Mouse (Mus musculus): ENCODE data around the gene Mccc2. TPM values are rescaled to one million over a fixed set of nuclear protein-coding genes. Genes with fewer than 3 reads are reported as not detected.

Gene Mccc2
- polyA plus RNA-seq, 1 experiment from 2014 or later, result 9.5 TPM

GRCm38 (mm10) chr13:99967013-99967678 is 48.3 kb downstream of the Mccc2 start:
- no peaks in the 10 kb centered on the region for H3K79me2 ChIP-seq (ENCODE audit: inconsistent target)
- H3K36me3 ChIP-seq (ENCODE audit: inconsistent target), result no peaks in the 10 kb centered on the region
- no peak overlapping the region for H3K4me3 ChIP-seq (ENCODE audit: inconsistent target)
- H3K27ac ChIP-seq, result no peak overlapping the region
- 95% methylated on average over 11 of the region's 11 CpGs for WGBS (ENCODE audit: missing documents)

DNA sequence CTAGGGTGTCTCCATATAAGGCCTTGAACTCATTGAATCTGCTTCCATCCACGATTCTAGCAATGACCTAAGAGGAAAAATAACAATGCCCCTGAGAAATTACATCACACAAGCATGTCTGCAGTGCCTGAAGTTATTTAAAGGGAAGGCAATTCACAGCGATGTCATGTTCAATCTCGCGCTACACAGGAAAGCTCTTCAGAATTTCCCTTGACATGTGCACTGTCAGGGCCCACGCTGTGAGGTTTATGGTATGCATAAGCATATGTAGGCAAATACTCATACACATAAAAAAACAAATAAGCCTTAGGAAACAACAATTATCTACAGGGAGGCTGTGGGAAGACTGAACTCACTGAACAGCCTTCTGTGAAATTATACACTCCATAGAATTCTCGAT is 51.6 kb downstream of the Mccc2 start:
- no peaks in the 10 kb centered on the region for H3K79me2 ChIP-seq (ENCODE audit: inconsistent target)
- H3K36me3 ChIP-seq (ENCODE audit: inconsistent target), result no peaks in the 10 kb centered on the region
- no peak overlapping the region for H3K4me3 ChIP-seq (ENCODE audit: inconsistent target)
- H3K27ac ChIP-seq, result no peak overlapping the region
- 95% methylated on average over 6 of the region's 6 CpGs for WGBS (ENCODE audit: missing documents)

DNA sequence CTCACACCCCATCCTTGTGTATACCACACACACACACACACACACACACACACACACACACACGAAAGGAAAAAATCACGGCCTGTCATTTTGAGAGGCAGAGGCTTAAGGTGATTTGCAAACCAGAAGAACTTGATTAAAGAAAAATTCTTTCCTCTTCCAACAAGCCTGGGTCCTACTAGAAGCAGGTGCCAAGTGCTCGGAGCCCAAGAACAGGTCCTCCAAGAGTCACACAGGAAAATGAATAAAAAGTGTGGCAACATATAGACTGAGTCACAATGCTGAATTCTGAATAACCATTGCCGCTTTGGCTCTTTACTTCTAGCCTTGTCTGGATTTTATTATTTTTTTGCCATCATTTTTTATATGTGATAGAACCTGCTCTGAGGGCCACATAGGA is 53.8 kb downstream of the Mccc2 start:
- Histone ChIP-seq H3K79me2 (ENCODE audit: inconsistent target) (no peaks in the 10 kb centered on the region), H3K36me3 (ENCODE audit: inconsistent target) (no peaks in the 10 kb centered on the region), H3K4me3 (ENCODE audit: inconsistent target) (no peak overlapping the region), H3K27ac (no peak overlapping the region)
- WGBS (ENCODE audit: missing documents), result 100% methylated on average over 2 of the region's 4 CpGs

DNA sequence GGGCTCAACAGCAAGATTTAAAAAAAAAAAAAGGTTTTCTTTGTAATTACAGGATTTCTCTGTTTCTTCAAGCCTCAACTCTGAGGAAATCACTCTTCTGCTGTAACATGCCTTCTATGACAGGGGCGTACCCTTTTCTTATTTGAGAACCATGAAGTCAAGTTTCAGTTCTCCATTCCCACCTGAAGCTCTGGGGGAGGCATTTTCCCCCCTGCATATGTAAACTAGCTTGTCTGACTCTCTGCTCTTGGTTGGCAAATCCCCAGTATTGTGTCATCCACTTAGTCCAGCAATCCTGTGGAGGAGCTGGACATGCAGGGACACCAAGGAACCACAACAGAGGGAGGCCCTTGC is 59.9 kb downstream of the Mccc2 start:
- 0% methylated on average over 1 of the region's 1 CpGs for WGBS (ENCODE audit: missing documents)
- no peak overlapping the region for H3K27ac ChIP-seq
- no peaks in the 10 kb centered on the region for H3K36me3 ChIP-seq (ENCODE audit: inconsistent target)

DNA sequence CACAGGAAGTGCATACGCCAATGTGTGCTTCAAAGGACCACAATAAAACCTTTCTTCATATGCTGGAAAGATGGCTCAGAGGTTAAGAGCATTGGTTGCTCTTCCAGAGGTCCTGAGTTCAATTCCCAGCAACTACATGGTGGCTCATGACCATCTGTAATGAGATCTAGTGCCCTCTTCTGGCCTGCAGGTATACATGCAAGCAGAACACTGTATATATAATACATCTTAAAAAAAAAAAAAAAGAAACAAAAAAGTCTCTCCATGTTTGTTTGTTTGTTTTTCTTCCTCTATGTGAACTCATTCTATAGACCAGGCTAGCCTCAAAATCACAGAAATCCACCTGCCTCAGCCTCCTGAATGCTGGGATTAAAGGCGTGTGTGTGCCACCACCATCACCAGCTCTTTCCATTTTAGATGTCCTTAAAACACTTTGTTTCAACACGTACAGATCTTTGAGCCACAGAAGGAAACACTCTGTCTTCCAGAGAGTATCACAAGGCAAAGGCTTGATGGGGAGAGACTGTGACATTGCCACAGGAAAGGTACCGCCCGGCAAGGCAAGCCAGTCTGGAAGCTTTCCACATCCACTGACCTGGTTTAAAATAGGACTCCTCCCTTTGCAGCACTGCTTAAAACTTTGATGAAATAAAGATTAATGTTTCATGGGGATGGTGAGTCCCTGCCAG is 60.4 kb downstream of the Mccc2 start:
- 83% methylated on average over 5 of the region's 5 CpGs for WGBS (ENCODE audit: missing documents)
- Histone ChIP-seq H3K4me3 (ENCODE audit: inconsistent target) (no peak overlapping the region), H3K27ac (no peak overlapping the region), H3K36me3 (ENCODE audit: inconsistent target) (no peaks in the 10 kb centered on the region), H3K79me2 (ENCODE audit: inconsistent target) (no peaks in the 10 kb centered on the region)

More for the DNA sequence above, 59.9 kb downstream of the Mccc2 start:
- Histone ChIP-seq H3K4me3 (ENCODE audit: inconsistent target) (no peak overlapping the region), H3K79me2 (ENCODE audit: inconsistent target) (no peaks in the 10 kb centered on the region)

GRCm38 (mm10) chr13:99947417-99947816 is 68.0 kb downstream of the Mccc2 start:
- H3K27ac ChIP-seq, result no peak overlapping the region
- H3K79me2 ChIP-seq (ENCODE audit: inconsistent target), result no peaks in the 10 kb centered on the region
- no peak overlapping the region for H3K4me3 ChIP-seq (ENCODE audit: inconsistent target)
- no peaks in the 10 kb centered on the region for H3K36me3 ChIP-seq (ENCODE audit: inconsistent target)
- 90% methylated on average over 4 of the region's 4 CpGs for WGBS (ENCODE audit: missing documents)

GRCm38 (mm10) chr13:99943525-99943924 is 71.9 kb downstream of the Mccc2 start:
- H3K79me2 ChIP-seq (ENCODE audit: inconsistent target), result no peaks in the 10 kb centered on the region
- 100% methylated on average over 2 of the region's 2 CpGs for WGBS (ENCODE audit: missing documents)

DNA sequence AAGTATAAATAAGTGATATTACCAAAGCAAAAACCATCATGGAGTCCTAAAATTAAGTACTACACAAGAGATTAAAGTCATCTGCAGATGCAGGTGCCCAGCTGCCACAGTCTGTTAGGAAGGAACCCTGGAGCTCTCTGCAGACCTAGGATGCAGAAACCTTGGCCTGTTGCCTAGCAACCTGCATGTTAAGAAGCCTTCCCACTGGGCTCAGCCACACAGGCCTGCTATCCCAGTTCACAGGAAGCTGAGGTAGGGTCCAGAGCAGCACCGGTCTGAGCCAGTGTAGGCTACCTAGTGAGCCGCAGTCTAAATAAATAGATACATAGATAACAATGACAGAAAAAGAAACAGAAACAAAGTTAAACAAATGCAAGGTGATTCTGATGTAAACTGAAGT is 74.8 kb downstream of the Mccc2 start:
- H3K27ac ChIP-seq, result no peak overlapping the region
- no peak overlapping the region for H3K4me3 ChIP-seq (ENCODE audit: inconsistent target)
- WGBS (ENCODE audit: missing documents), result 71% methylated on average over 2 of the region's 2 CpGs
- H3K79me2 ChIP-seq (ENCODE audit: inconsistent target), result no peaks in the 10 kb centered on the region
- H3K36me3 ChIP-seq (ENCODE audit: inconsistent target), result no peaks in the 10 kb centered on the region

More at GRCm38 (mm10) chr13:99943525-99943924, 71.9 kb downstream of the Mccc2 start:
- no peaks in the 10 kb centered on the region for H3K36me3 ChIP-seq (ENCODE audit: inconsistent target)
- H3K4me3 ChIP-seq (ENCODE audit: inconsistent target), result no peak overlapping the region
- no peak overlapping the region for H3K27ac ChIP-seq

- WGBS (ENCODE audit: missing documents), result 1% methylated on average over 8 of the region's 8 CpGs
- Histone ChIP-seq H3K4me3 (ENCODE audit: inconsistent target) (peak overlapping the region; percentile 1; the same call in 1 of the 2 replicates), H3K36me3 (ENCODE audit: inconsistent target) (no peaks in the 10 kb centered on the region), H3K79me2 (ENCODE audit: inconsistent target) (no peaks in the 10 kb centered on the region), H3K27ac (peak overlapping the region; percentile 12; the same call in 1 of the 2 replicates)
Measured at GRCm38 (mm10) chr13:99939320-99939671, 76.1 kb downstream of the Mccc2 start.

DNA sequence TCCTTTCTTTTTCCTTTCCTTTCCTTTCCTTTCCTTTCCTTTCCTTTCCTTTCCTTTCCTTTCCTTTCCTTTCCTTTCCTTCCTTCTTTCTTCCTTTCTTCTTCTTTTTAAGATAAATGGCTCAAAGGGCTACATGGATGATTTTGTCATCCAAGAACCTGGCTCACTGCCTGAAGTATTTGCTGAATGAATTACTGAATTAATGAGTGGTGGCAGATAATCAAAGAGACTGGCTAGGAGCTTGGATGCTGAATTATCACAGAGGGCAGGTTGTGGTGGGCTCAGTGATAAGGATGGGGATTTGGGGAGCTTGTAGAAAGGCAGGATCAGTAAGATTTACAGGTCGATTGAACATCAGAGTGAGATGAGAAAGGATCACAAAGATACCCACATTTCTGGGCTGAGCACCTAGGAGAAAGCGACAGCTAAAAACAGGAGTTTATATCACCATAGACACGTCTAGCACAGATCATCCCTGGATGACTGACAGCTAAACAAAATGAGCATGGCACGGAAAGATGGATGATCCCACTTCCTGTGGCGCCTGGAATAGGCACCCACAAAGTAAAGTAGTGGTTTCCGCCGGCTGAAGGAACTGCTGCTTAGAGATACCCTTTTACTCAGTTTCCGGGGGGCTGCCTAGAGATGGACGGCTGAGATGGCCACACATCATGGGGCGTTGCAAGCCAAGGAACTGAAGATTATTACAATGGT is 76.7 kb downstream of the Mccc2 start:
- 0 out of 2 replicates have a peak overlapping the region, but pooled peaks have one; percentile 12 for H3K27ac ChIP-seq

GRCm38 (mm10) chr13:99937741-99938140 is 77.7 kb downstream of the Mccc2 start:
- WGBS (ENCODE audit: missing documents), result 95% methylated on average over 3 of the region's 3 CpGs
- H3K4me3 ChIP-seq (ENCODE audit: inconsistent target), result no peak overlapping the region
- H3K36me3 ChIP-seq (ENCODE audit: inconsistent target), result no peaks in the 10 kb centered on the region
- no peaks in the 10 kb centered on the region for H3K79me2 ChIP-seq (ENCODE audit: inconsistent target)
- no peak overlapping the region for H3K27ac ChIP-seq

More for the DNA sequence above, 76.7 kb downstream of the Mccc2 start:
- Histone ChIP-seq H3K36me3 (ENCODE audit: inconsistent target) (no peaks in the 10 kb centered on the region), H3K4me3 (ENCODE audit: inconsistent target) (peak overlapping the region; percentile 1; the same call in 1 of the 2 replicates), H3K79me2 (ENCODE audit: inconsistent target) (no peaks in the 10 kb centered on the region)
- WGBS (ENCODE audit: missing documents), result 8% methylated on average over 10 of the region's 10 CpGs

- Histone ChIP-seq H3K36me3 (ENCODE audit: inconsistent target) (no peaks in the 10 kb centered on the region), H3K4me3 (ENCODE audit: inconsistent target) (no peak overlapping the region), H3K79me2 (ENCODE audit: inconsistent target) (no peaks in the 10 kb centered on the region), H3K27ac (no peak overlapping the region)
- WGBS (ENCODE audit: missing documents), result 8% methylated on average over 1 of the region's 1 CpGs
Measured at GRCm38 (mm10) chr13:99932406-99932805, 83.0 kb downstream of the Mccc2 start.

DNA sequence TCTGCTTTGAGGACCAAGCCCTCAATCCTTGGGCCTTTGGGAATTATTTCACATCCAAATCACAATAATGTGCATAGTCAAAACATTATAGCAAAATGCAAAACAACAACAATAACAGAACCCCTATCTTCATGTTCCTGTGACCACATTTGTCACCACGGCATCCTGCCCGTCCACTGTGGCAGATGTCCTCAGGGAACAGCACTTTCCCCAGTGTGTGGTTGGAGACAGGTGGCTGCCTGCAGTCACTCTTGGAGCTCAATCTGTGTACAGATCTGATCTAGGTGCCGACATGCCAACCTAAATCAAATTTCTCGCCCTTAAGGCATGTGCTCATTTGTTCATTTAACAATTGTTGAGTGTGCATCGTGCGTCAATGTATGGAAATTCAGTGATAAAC is 83.9 kb downstream of the Mccc2 start:
- Histone ChIP-seq H3K36me3 (ENCODE audit: inconsistent target) (no peaks in the 10 kb centered on the region), H3K79me2 (ENCODE audit: inconsistent target) (no peaks in the 10 kb centered on the region), H3K27ac (no peak overlapping the region), H3K4me3 (ENCODE audit: inconsistent target) (no peak overlapping the region)
- 96% methylated on average over 6 of the region's 6 CpGs for WGBS (ENCODE audit: missing documents)

- WGBS (ENCODE audit: missing documents), result 94% methylated on average over 5 of the region's 5 CpGs
- Histone ChIP-seq H3K36me3 (ENCODE audit: inconsistent target) (no peaks in the 10 kb centered on the region), H3K4me3 (ENCODE audit: inconsistent target) (no peak overlapping the region), H3K79me2 (ENCODE audit: inconsistent target) (no peaks in the 10 kb centered on the region), H3K27ac (no peak overlapping the region)
Measured at GRCm38 (mm10) chr13:99926249-99926648, 89.2 kb downstream of the Mccc2 start.

GRCm38 (mm10) chr13:99915632-99916031 is 99.8 kb downstream of the Mccc2 start:
- no peak overlapping the region for H3K4me3 ChIP-seq (ENCODE audit: inconsistent target)
- 93% methylated on average over 5 of the region's 5 CpGs for WGBS (ENCODE audit: missing documents)
- no peak overlapping the region for H3K27ac ChIP-seq
- H3K36me3 ChIP-seq (ENCODE audit: inconsistent target), result no peaks in the 10 kb centered on the region
- no peaks in the 10 kb centered on the region for H3K79me2 ChIP-seq (ENCODE audit: inconsistent target)

All from macrophage (primary cell).